Mouse (Mus musculus) hindbrain, embryonic 14.5 days (tissue): ENCODE measurements around the gene Gm21732. TPM values are rescaled to one million over a fixed set of nuclear protein-coding genes. Genes with fewer than 3 reads are reported as not detected.
"Not testable (repeated sequence)": the region's sequence is repeated elsewhere in the genome, so short reads cannot be mapped to it uniquely, and the experiment has no call there.

Experiments used
- ATAC-seq: fragments of 200-750 bp; cut with Nextera tagmentation; 2 replicates; pipeline ENCODE4 v1.8.0; 2017; ENCODE audit warnings: moderate number of reproducible peaks, mild to moderate bottlenecking, moderate TSS enrichment, moderate library complexity; ENCODE audit not compliant: low FRiP score
- DNase-seq: peaks from one replicate; pipeline ENCODE4 v3.0.0-alpha.2; 2015; ENCODE audit warnings: low spot score
- H3K27ac ChIP-seq: fragments of 300-500 bp; sonication (generic); 2 replicates; pipeline ENCODE4 v1.5.1; 2014; ENCODE audit warnings: mild to moderate bottlenecking, moderate library complexity
- H3K27me3 ChIP-seq: fragments of 300-500 bp; sonication (generic); 2 replicates; pipeline ENCODE4 v1.6.1; 2014; ENCODE audit warnings: mild to moderate bottlenecking, low read length, mixed read lengths; ENCODE audit not compliant: control insufficient read depth, insufficient read depth
- H3K36me3 ChIP-seq: fragments of 300-500 bp; sonication (generic); replicated peaks from 2 replicates; pipeline ENCODE4 v1.6.1; 2014; ENCODE audit not compliant: control insufficient read depth, insufficient read depth
- H3K4me1 ChIP-seq: fragments of 300-500 bp; sonication (generic); replicated peaks from 2 replicates; pipeline ENCODE4 v1.6.1; 2014; ENCODE audit warnings: antibody characterized with exemption, low read length, mixed read lengths; ENCODE audit not compliant: control insufficient read depth, insufficient read depth
- H3K4me2 ChIP-seq: fragments of 300-500 bp; sonication (generic); replicated peaks from 2 replicates; pipeline ENCODE4 v1.6.1; 2014; ENCODE audit warnings: mild to moderate bottlenecking, moderate library complexity
- H3K4me3 ChIP-seq: fragments of 300-500 bp; sonication (generic); replicated peaks from 2 replicates; pipeline ENCODE4 v1.5.1; 2014; ENCODE audit warnings: mild to moderate bottlenecking, low read length
- H3K9ac ChIP-seq: fragments of 300-500 bp; sonication (generic); 2 replicates; pipeline ENCODE4 v1.6.1; 2014
- H3K9me3 ChIP-seq: fragments of 300-500 bp; sonication (generic); 2 replicates; pipeline ENCODE4 v1.6.1; 2016; ENCODE audit warnings: low read length; ENCODE audit not compliant: control insufficient read depth
- WGBS: fragments of 180-500 bp; shearing (Covaris S2); extraction: QIAGEN DNeasy Blood & Tissue Kit; methylation state at CpG from one replicate; pipeline ENCODE4 v1.1.7; 2014; 5-methylcytosine and 5-hydroxymethylcytosine counted together
- polyA plus RNA-seq: library from polyadenylated mRNA; unstranded; fragments of >200 nt; fragmentation: Nextera tagmentation; extraction: Ambion mirVana; gene quantifications from 2 replicates; pipeline ENCODE4 v1.2.1, GENCODE M21; 2014

The Gm21732 gene
- not detected in 2 replicates for polyA plus RNA-seq

- WGBS, result no CpG with 5 or more reads among the region's 2 CpGs
- not testable (repeated sequence) for H3K36me3 ChIP-seq, ATAC-seq, H3K27ac ChIP-seq, H3K4me2 ChIP-seq, H3K27me3 ChIP-seq, H3K9me3 ChIP-seq, H3K4me3 ChIP-seq, H3K9ac ChIP-seq, DNase-seq, H3K4me1 ChIP-seq
Observed at GRCm38 (mm10) chrY:38575591-38575990, at the start of gene Gm21732. Gene Gm21732 (minus strand): TSS chrY:38575691.

Other genes starting within 250 kb of the Gm21732 start
- not detected in 2 replicates for gene Gm20897, start 73.5 kb downstream of the Gm21732 start, polyA plus RNA-seq